Mouse (Mus musculus) heart, postnatal 0 days (tissue): ENCODE results near the gene 4931440F15Rik. TPM values are rescaled to one million over a fixed set of nuclear protein-coding genes. Genes with fewer than 3 reads are reported as not detected.

ENCODE experiments used
- ATAC-seq: fragments of 200-750 bp; cut with Nextera tagmentation; 2 replicates; pipeline ENCODE4 v1.8.0; 2017; ENCODE audit warnings: low read depth, moderate number of reproducible peaks, moderate library complexity; ENCODE audit not compliant: insufficient read depth
- DNase-seq: peaks from one replicate; pipeline ENCODE4 v3.0.0-alpha.2; 2016; ENCODE audit warnings: low spot score
- H3K27ac ChIP-seq: fragments of 300-500 bp; sonication (generic); 2 replicates; pipeline ENCODE4 v1.5.1; 2014; ENCODE audit warnings: low read depth, mild to moderate bottlenecking
- H3K27me3 ChIP-seq: fragments of 300-500 bp; sonication (generic); 2 replicates; pipeline ENCODE4 v1.6.1; 2014; ENCODE audit warnings: low read length, mixed read lengths; ENCODE audit not compliant: control insufficient read depth, insufficient read depth
- H3K36me3 ChIP-seq: fragments of 300-500 bp; sonication (generic); replicated peaks from 2 replicates; pipeline ENCODE4 v1.6.1; 2014; ENCODE audit warnings: low read length, mixed read lengths; ENCODE audit not compliant: control insufficient read depth, insufficient read depth
- H3K4me1 ChIP-seq: fragments of 300-500 bp; sonication (generic); 2 replicates; pipeline ENCODE4 v1.6.1; 2014; ENCODE audit warnings: antibody characterized with exemption; ENCODE audit not compliant: control insufficient read depth, insufficient read depth
- H3K4me2 ChIP-seq: fragments of 300-500 bp; sonication (generic); 2 replicates; pipeline ENCODE4 v1.6.1; 2014; ENCODE audit warnings: low read depth, mild to moderate bottlenecking, low read length, moderate library complexity
- H3K4me3 ChIP-seq: fragments of 300-500 bp; sonication (generic); 2 replicates; pipeline ENCODE4 v1.5.1; 2014; ENCODE audit warnings: low read depth, low read length
- H3K9ac ChIP-seq: fragments of 300-500 bp; sonication (generic); replicated peaks from 2 replicates; pipeline ENCODE4 v1.6.1; 2014; ENCODE audit warnings: low read depth, low read length, mixed read lengths
- H3K9me3 ChIP-seq: fragments of 300-500 bp; sonication (generic); replicated peaks from 2 replicates; pipeline ENCODE4 v1.6.1; 2016; ENCODE audit warnings: low read length; ENCODE audit not compliant: control insufficient read depth
- CTCF ChIP-seq: IDR thresholded peaks from 2 replicates; pipeline ENCODE4 v1.5.1; 2016; ENCODE audit warnings: antibody characterized with exemption, control low read depth, low read depth
- EP300 ChIP-seq: IDR thresholded peaks from 2 replicates; pipeline ENCODE4 v1.6.1; 2016; ENCODE audit warnings: antibody characterized with exemption, low read depth
- WGBS: fragments of 180-500 bp; shearing (Covaris S2); extraction: QIAGEN DNeasy Blood & Tissue Kit; methylation state at CpG from one replicate; pipeline ENCODE4 v1.1.7; 2014; 5-methylcytosine and 5-hydroxymethylcytosine counted together
- polyA plus RNA-seq: library from polyadenylated mRNA; unstranded; fragments of >200 nt; fragmentation: Nextera tagmentation; extraction: Ambion mirVana; gene quantifications from 2 replicates; pipeline ENCODE4 v1.2.1, GENCODE M21; 2015
- total RNA-seq: library from RNA; depleted of rRNA; stranded (reverse); fragments of >200 nt; gene quantifications from 2 replicates; pipeline ENCODE4 v1.2.3, GENCODE M21; 2014; ENCODE audit warnings: low replicate concordance; rRNA removed

The 4931440F15Rik gene
- total and polyA plus RNA-seq, 2 experiments from 2014 or later: 0.10 TPM; not detected in 1

DNA sequence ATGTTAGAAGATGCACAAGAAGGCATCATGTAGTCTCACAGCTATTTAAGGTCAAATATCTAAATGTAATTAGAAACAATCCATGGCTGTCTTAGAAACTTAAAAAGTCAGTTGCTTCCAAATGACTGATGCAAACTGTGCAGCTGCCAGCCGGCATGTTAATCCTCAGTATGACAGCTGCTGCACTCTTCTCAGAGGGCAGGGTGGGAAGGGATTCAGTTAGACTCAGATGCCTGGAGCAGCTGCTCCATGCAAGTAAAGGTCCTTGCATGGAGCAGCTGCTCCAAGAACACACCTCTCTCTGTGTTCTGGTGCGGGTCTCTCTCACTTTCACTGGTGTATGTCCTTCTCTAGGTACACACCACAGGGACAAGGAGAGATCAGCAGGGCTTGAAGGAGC is 51.2 kb downstream of the 4931440F15Rik start:
- no peaks in the 10 kb centered on the region for H3K27me3 ChIP-seq
- WGBS: 43% methylated on average over 2 of the region's 2 CpGs
- TF ChIP-seq CTCF: no peak
- TF ChIP-seq EP300: no peak
- H3K4me1 ChIP-seq: peaks cover 21% of the 10 kb centered on the region
- H3K4me3 ChIP-seq: no peak overlapping the region
- no peaks in the 10 kb centered on the region for H3K9me3 ChIP-seq
- H3K4me2 ChIP-seq: no peak overlapping the region
- H3K36me3 ChIP-seq: no peaks in the 10 kb centered on the region
- ATAC-seq (no peak), DNase-seq (no peak)
- H3K9ac ChIP-seq: no peak overlapping the region
- H3K27ac ChIP-seq: no peak overlapping the region

Other genes starting within 250 kb of the 4931440F15Rik start
- 149 and 154 TPM in 2 replicates for gene Rtn4, start 132.7 kb downstream of the 4931440F15Rik start, total RNA-seq
- gene Rtn4, start 132.7 kb downstream of the 4931440F15Rik start, polyA plus RNA-seq: 48.0 and 48.9 TPM in 2 replicates
- gene Eml6, start 200.4 kb upstream of the 4931440F15Rik start, total RNA-seq: 0.77 and 10.6 TPM in 2 replicates
- 0.33 and 0.63 TPM in 2 replicates for gene Eml6, start 200.4 kb upstream of the 4931440F15Rik start, polyA plus RNA-seq